Mouse (Mus musculus) lung, postnatal 0 days (tissue): ENCODE measurements around the gene Gdpgp1.

Experiments used
- CTCF ChIP-seq: IDR thresholded peaks from 2 replicates; pipeline ENCODE4 v1.5.1; 2016; ENCODE audit warnings: antibody characterized with exemption, mild to moderate bottlenecking
- EP300 ChIP-seq: IDR thresholded peaks from 2 replicates; pipeline ENCODE4 v1.6.1; 2016; ENCODE audit warnings: antibody characterized with exemption, mild to moderate bottlenecking, control low read depth

GRCm38 (mm10) chr7:80186021-80186420 lies 46.6 kb upstream of the Gdpgp1 start:
- TF ChIP-seq CTCF (no peak), EP300 (no peak)
